Mouse (Mus musculus): ENCODE measurements around the gene Dok7. TPM values are rescaled to one million over a fixed set of nuclear protein-coding genes. Genes with fewer than 3 reads are reported as not detected.

Gene Dok7
- polyA plus RNA-seq, 1 experiment from 2014 or later = 1.1 TPM

DNA sequence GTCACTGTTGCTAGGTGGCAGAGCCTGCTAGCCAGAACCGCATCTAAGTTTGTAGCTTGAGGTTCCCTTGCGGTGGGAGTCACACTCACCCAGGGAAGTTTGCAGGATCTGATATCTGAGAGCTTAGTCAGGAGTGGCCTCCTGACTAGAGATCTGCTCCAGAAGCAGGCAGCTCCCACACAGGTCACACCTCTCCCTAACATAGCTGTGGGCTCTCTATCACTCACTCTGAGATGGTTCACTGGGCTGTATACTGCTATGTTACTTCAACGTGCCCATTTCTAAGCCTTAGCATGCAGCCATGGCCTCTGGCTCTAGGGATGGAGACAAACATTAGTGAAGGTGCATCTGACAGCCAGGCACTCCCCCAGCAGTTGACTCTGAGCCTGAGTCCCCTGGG, 35.1 kb downstream of the Dok7 start:
- Histone ChIP-seq H3K4me3 (ENCODE audit: low read depth, low read length) (no peak overlapping the region), H3K27me3 (ENCODE audit: control insufficient read depth, insufficient read depth, low read length) (no peaks in the 10 kb centered on the region), H3K27ac (ENCODE audit: low read depth, low read length) (no peak overlapping the region), H3K9ac (ENCODE audit: low read length) (no peak overlapping the region), H3K36me3 (ENCODE audit: control insufficient read depth, insufficient read depth, low read length) (peaks cover 12% of the 10 kb centered on the region), H3K4me1 (ENCODE audit: control insufficient read depth, insufficient read depth, low read length) (no peaks in the 10 kb centered on the region), H3K4me2 (ENCODE audit: low read depth) (no peak overlapping the region), H3K9me3 (ENCODE audit: control insufficient read depth, low read length) (no peaks in the 10 kb centered on the region)
- no peak for DNase-seq (ENCODE audit: low spot score)
- 87% methylated on average over 3 of the region's 3 CpGs for WGBS
- ATAC-seq (ENCODE audit: insufficient read depth, low FRiP score, low TSS enrichment) = no peak

- no peaks in the 10 kb centered on the region for H3K9me3 ChIP-seq (ENCODE audit: control insufficient read depth, low read length)
- no peak overlapping the region for H3K4me3 ChIP-seq (ENCODE audit: low read depth, low read length)
- DNase-seq (ENCODE audit: low spot score) = no peak
- no peak overlapping the region for H3K4me2 ChIP-seq (ENCODE audit: low read depth)
- H3K9ac ChIP-seq (ENCODE audit: low read length) = no peak overlapping the region; the same call in 1 of the 2 replicates
- no peaks in the 10 kb centered on the region for H3K27me3 ChIP-seq (ENCODE audit: control insufficient read depth, insufficient read depth, low read length)
- peaks cover 10% of the 10 kb centered on the region; the same call in 1 of the 2 replicates for H3K4me1 ChIP-seq (ENCODE audit: control insufficient read depth, insufficient read depth, low read length)
- peaks cover under 1% of the 10 kb centered on the region for H3K36me3 ChIP-seq (ENCODE audit: control insufficient read depth, insufficient read depth, low read length)
- 94% methylated on average over 8 of the region's 8 CpGs for WGBS
- no peak for ATAC-seq (ENCODE audit: insufficient read depth, low FRiP score, low TSS enrichment)
- H3K27ac ChIP-seq (ENCODE audit: low read depth, low read length) = no peak overlapping the region
Measured at GRCm38 (mm10) chr5:35103086-35103485, 46.5 kb downstream of the Dok7 start.

DNA sequence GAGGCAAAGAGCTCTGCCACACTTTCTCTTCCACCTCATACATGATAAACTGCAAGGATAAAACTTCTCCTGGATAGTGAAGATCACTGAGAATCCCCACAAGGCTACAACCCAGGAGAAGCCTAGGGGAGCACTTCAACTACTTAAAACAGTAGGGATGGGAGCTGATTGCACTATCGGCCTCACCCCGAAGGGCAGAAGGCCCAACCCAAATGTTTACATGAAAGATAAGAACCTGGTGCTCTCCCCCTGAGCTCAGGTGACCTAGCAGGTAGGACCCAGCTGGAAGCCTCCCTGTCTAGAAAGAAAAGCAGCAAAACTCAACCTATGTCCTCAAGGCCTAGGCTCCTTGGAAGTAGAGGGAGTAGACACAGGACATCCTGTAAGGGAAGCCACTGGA, 47.0 kb downstream of the Dok7 start:
- no peak for ATAC-seq (ENCODE audit: insufficient read depth, low FRiP score, low TSS enrichment)
- 80% methylated on average over 2 of the region's 2 CpGs for WGBS
- no peak overlapping the region for H3K9ac ChIP-seq (ENCODE audit: low read length)

GRCm38 (mm10) chr5:35104183-35104959, 47.8 kb downstream of the Dok7 start:
- Histone ChIP-seq H3K27ac (ENCODE audit: low read depth, low read length) (no peak overlapping the region), H3K4me2 (ENCODE audit: low read depth) (peak overlapping the region; percentile 74), H3K4me1 (ENCODE audit: control insufficient read depth, insufficient read depth, low read length) (peaks cover 10% of the 10 kb centered on the region; the same call in 1 of the 2 replicates), H3K36me3 (ENCODE audit: control insufficient read depth, insufficient read depth, low read length) (no peaks in the 10 kb centered on the region; the same call in none of the 2 replicates), H3K9ac (ENCODE audit: low read length) (peak overlapping the region; percentile 84; the same call in 1 of the 2 replicates), H3K4me3 (ENCODE audit: low read depth, low read length) (peak overlapping the region; percentile 76), H3K27me3 (ENCODE audit: control insufficient read depth, insufficient read depth, low read length) (no peaks in the 10 kb centered on the region), H3K9me3 (ENCODE audit: control insufficient read depth, low read length) (no peaks in the 10 kb centered on the region)
- WGBS = 62% methylated on average over 8 of the region's 8 CpGs
- DNase-seq (ENCODE audit: low spot score) = peak; percentile 8
- ATAC-seq (ENCODE audit: insufficient read depth, low FRiP score, low TSS enrichment) = no peak

More for the DNA sequence above, 47.0 kb downstream of the Dok7 start:
- Histone ChIP-seq H3K36me3 (ENCODE audit: control insufficient read depth, insufficient read depth, low read length) (no peaks in the 10 kb centered on the region; the same call in none of the 2 replicates), H3K9me3 (ENCODE audit: control insufficient read depth, low read length) (no peaks in the 10 kb centered on the region), H3K4me1 (ENCODE audit: control insufficient read depth, insufficient read depth, low read length) (peaks cover 10% of the 10 kb centered on the region; the same call in 1 of the 2 replicates), H3K4me3 (ENCODE audit: low read depth, low read length) (no peak overlapping the region), H3K27me3 (ENCODE audit: control insufficient read depth, insufficient read depth, low read length) (no peaks in the 10 kb centered on the region), H3K27ac (ENCODE audit: low read depth, low read length) (no peak overlapping the region), H3K4me2 (ENCODE audit: low read depth) (no peak overlapping the region)
- DNase-seq (ENCODE audit: low spot score) = no peak

GRCm38 (mm10) chr5:35104960-35105921, 48.7 kb downstream of the Dok7 start, which contains the start of gene Lrpap1:
Gene Lrpap1 (minus strand): TSS chr5:35105766.
- H3K27me3 ChIP-seq (ENCODE audit: control insufficient read depth, insufficient read depth, low read length) = no peaks in the 10 kb centered on the region
- peak; percentile 93 for ATAC-seq (ENCODE audit: insufficient read depth, low FRiP score, low TSS enrichment)
- H3K4me1 ChIP-seq (ENCODE audit: control insufficient read depth, insufficient read depth, low read length) = peaks cover 10% of the 10 kb centered on the region; the same call in 1 of the 2 replicates
- under 1% methylated on average over 39 of the region's 39 CpGs for WGBS
- peak within 1 kb of the TSS; percentile 74 for H3K4me2 ChIP-seq (ENCODE audit: low read depth)
- H3K9ac ChIP-seq (ENCODE audit: low read length) = peak within 1 kb of the TSS; percentile 84
- peak; percentile 95 for DNase-seq (ENCODE audit: low spot score)
- 0 out of 2 replicates have a peak within 1 kb of the TSS, but pooled peaks have one; percentile 27 for H3K27ac ChIP-seq (ENCODE audit: low read depth, low read length)
- peak within 1 kb of the TSS; percentile 76 for H3K4me3 ChIP-seq (ENCODE audit: low read depth, low read length)
- H3K9me3 ChIP-seq (ENCODE audit: control insufficient read depth, low read length) = no peaks in the 10 kb centered on the region
- no peaks in the 10 kb centered on the region; the same call in none of the 2 replicates for H3K36me3 ChIP-seq (ENCODE audit: control insufficient read depth, insufficient read depth, low read length)

- peak overlapping the region; percentile 46 for H3K9ac ChIP-seq (ENCODE audit: low read length)
- peak overlapping the region; percentile 52 for H3K4me2 ChIP-seq (ENCODE audit: low read depth)
- 5% methylated on average over 11 of the region's 11 CpGs for WGBS
- no peaks in the 10 kb centered on the region; the same call in 1 of the 2 replicates for H3K36me3 ChIP-seq (ENCODE audit: control insufficient read depth, insufficient read depth, low read length)
- H3K9me3 ChIP-seq (ENCODE audit: control insufficient read depth, low read length) = no peaks in the 10 kb centered on the region
- H3K27me3 ChIP-seq (ENCODE audit: control insufficient read depth, insufficient read depth, low read length) = no peaks in the 10 kb centered on the region
- no peak overlapping the region for H3K27ac ChIP-seq (ENCODE audit: low read depth, low read length)
- DNase-seq (ENCODE audit: low spot score) (no peak), ATAC-seq (ENCODE audit: insufficient read depth, low FRiP score, low TSS enrichment) (no peak; the same call in 1 of the 2 replicates)
- peak overlapping the region; percentile 76 for H3K4me3 ChIP-seq (ENCODE audit: low read depth, low read length)
- H3K4me1 ChIP-seq (ENCODE audit: control insufficient read depth, insufficient read depth, low read length) = peaks cover 10% of the 10 kb centered on the region; the same call in 1 of the 2 replicates
Measured at GRCm38 (mm10) chr5:35105922-35106298, 49.3 kb downstream of the Dok7 start.

GRCm38 (mm10) chr5:35112444-35112843, 55.9 kb downstream of the Dok7 start:
- WGBS = 60% methylated on average over 4 of the region's 4 CpGs

DNA sequence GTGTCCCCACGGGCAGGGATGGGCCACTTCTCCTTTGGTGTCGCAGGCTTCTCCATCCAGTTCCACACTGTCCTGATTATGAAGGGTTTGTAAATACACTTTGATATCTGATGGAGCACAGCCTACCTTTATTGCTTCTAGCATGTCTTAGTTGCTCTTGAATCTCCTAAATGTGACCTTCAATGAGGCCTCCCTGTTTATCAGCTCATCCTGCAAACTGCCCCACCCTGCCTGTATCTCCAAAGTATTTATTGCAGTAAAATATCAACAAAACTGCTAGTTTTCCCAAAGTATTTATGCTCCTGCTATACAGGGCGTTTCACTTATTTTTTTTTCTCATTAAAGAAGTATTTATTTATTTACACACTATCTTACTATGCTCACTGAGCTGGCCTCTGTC, 59.4 kb downstream of the Dok7 start:
- no peak for DNase-seq (ENCODE audit: low spot score)
- WGBS = 83% methylated on average over 3 of the region's 3 CpGs
- no peak overlapping the region for H3K4me3 ChIP-seq (ENCODE audit: low read depth, low read length)
- no peak overlapping the region for H3K27ac ChIP-seq (ENCODE audit: low read depth, low read length)
- H3K9ac ChIP-seq (ENCODE audit: low read length) = no peak overlapping the region
- H3K9me3 ChIP-seq (ENCODE audit: control insufficient read depth, low read length) = no peaks in the 10 kb centered on the region
- H3K4me1 ChIP-seq (ENCODE audit: control insufficient read depth, insufficient read depth, low read length) = no peaks in the 10 kb centered on the region
- no peak for ATAC-seq (ENCODE audit: insufficient read depth, low FRiP score, low TSS enrichment)
- no peaks in the 10 kb centered on the region for H3K36me3 ChIP-seq (ENCODE audit: control insufficient read depth, insufficient read depth, low read length)
- no peak overlapping the region for H3K4me2 ChIP-seq (ENCODE audit: low read depth)
- no peaks in the 10 kb centered on the region for H3K27me3 ChIP-seq (ENCODE audit: control insufficient read depth, insufficient read depth, low read length)

More at GRCm38 (mm10) chr5:35112444-35112843, 55.9 kb downstream of the Dok7 start:
- Histone ChIP-seq H3K9ac (ENCODE audit: low read length) (no peak overlapping the region), H3K4me2 (ENCODE audit: low read depth) (no peak overlapping the region), H3K27ac (ENCODE audit: low read depth, low read length) (no peak overlapping the region), H3K36me3 (ENCODE audit: control insufficient read depth, insufficient read depth, low read length) (no peaks in the 10 kb centered on the region), H3K4me3 (ENCODE audit: low read depth, low read length) (no peak overlapping the region), H3K4me1 (ENCODE audit: control insufficient read depth, insufficient read depth, low read length) (no peaks in the 10 kb centered on the region), H3K27me3 (ENCODE audit: control insufficient read depth, insufficient read depth, low read length) (no peaks in the 10 kb centered on the region), H3K9me3 (ENCODE audit: control insufficient read depth, low read length) (no peaks in the 10 kb centered on the region)
- ATAC-seq (ENCODE audit: insufficient read depth, low FRiP score, low TSS enrichment) = no peak
- DNase-seq (ENCODE audit: low spot score) = peak; percentile 7

All from neural tube, embryonic 11.5 days (tissue).